Mouse (Mus musculus) intestine, embryonic 15.5 days (tissue): ENCODE results near the gene Ripply1. TPM values are rescaled to one million over a fixed set of nuclear protein-coding genes. Genes with fewer than 3 reads are reported as not detected.

Experiments used
- polyA plus RNA-seq: library from polyadenylated mRNA; unstranded; fragments of >200 nt; fragmentation: Nextera tagmentation; extraction: Ambion mirVana; gene quantifications from 2 replicates; pipeline ENCODE4 v1.2.1, GENCODE M21; 2015

Ripply1 gene
- polyA plus RNA-seq, 1 experiment from 2014 or later: not detected

Other genes starting within 250 kb of the Ripply1 start
- 128 and 141 TPM in 2 replicates for gene Rnf128, start 219.0 kb downstream of the Ripply1 start, polyA plus RNA-seq
- 3.0 and 3.4 TPM in 2 replicates for gene Tbc1d8b, start 97.4 kb downstream of the Ripply1 start, polyA plus RNA-seq
- gene Gm15013, start 67.9 kb downstream of the Ripply1 start, polyA plus RNA-seq: 0.25 and 0.29 TPM in 2 replicates
- gene Cldn2, start 18.5 kb upstream of the Ripply1 start, polyA plus RNA-seq: 54.1 and 59.8 TPM in 2 replicates
- 13.3 TPM in 2 replicates for gene Morc4, start 89.3 kb upstream of the Ripply1 start, polyA plus RNA-seq
- 3.2 and 3.5 TPM in 2 replicates for gene Rbm41, start 216.2 kb upstream of the Ripply1 start, polyA plus RNA-seq